Mouse (Mus musculus) forebrain, embryonic 10.5 days (tissue): ENCODE measurements around the gene Cenpv. TPM values are rescaled to one million over a fixed set of nuclear protein-coding genes. Genes with fewer than 3 reads are reported as not detected.
"Not testable (repeated sequence)": the region's sequence is repeated elsewhere in the genome, so short reads cannot be mapped to it uniquely, and the experiment has no call there.

Experiments used
- DNase-seq: peaks from one replicate; pipeline ENCODE4 v3.0.0-alpha.2; 2017; ENCODE audit warnings: low spot score; ENCODE audit errors: extremely low spot score
- H3K27ac ChIP-seq: fragments of 300-500 bp; sonication (generic); 2 replicates; pipeline ENCODE4 v1.5.1; 2016; ENCODE audit warnings: mild to moderate bottlenecking
- H3K27me3 ChIP-seq: fragments of 300-500 bp; sonication (generic); 2 replicates; pipeline ENCODE4 v1.6.1; 2016; ENCODE audit warnings: mild to moderate bottlenecking; ENCODE audit not compliant: poor library complexity, severe bottlenecking
- H3K36me3 ChIP-seq: fragments of 300-500 bp; sonication (generic); replicated peaks from 2 replicates; pipeline ENCODE4 v1.6.1; 2016; ENCODE audit warnings: mild to moderate bottlenecking, moderate library complexity
- H3K4me1 ChIP-seq: fragments of 300-500 bp; sonication (generic); 2 replicates; pipeline ENCODE4 v1.6.1; 2016
- H3K4me3 ChIP-seq: fragments of 300-500 bp; sonication (generic); 2 replicates; pipeline ENCODE4 v1.5.1; 2016; ENCODE audit warnings: mild to moderate bottlenecking, moderate library complexity
- H3K9me3 ChIP-seq: fragments of 300-500 bp; sonication (generic); 2 replicates; pipeline ENCODE4 v1.6.1; 2016; ENCODE audit warnings: mild to moderate bottlenecking, moderate library complexity
- WGBS: fragments of 180-500 bp; shearing (Covaris S2); methylation state at CpG from one replicate; pipeline ENCODE4 v1.1.7; 2016; 5-methylcytosine and 5-hydroxymethylcytosine counted together
- polyA plus RNA-seq: library from polyadenylated mRNA; unstranded; fragments of >200 nt; fragmentation: Nextera tagmentation; extraction: Ambion mirVana; gene quantifications from 2 replicates; pipeline ENCODE4 v1.2.1, GENCODE M21; 2016

The Cenpv gene
- polyA plus RNA-seq, 1 experiment from 2014 or later: 38.6 TPM

GRCm38 (mm10) chr11:62511444-62512202, 27.4 kb downstream of the Cenpv start:
- no peak overlapping the region for H3K4me3 ChIP-seq
- no peaks in the 10 kb centered on the region for H3K27me3 ChIP-seq

GRCm38 (mm10) chr11:62510956-62511355, 28.1 kb downstream of the Cenpv start:
- Histone ChIP-seq H3K4me1 (peaks cover 4% of the 10 kb centered on the region), H3K27me3 (no peaks in the 10 kb centered on the region), H3K27ac (no peak overlapping the region), H3K4me3 (no peak overlapping the region), H3K9me3 (no peaks in the 10 kb centered on the region), H3K36me3 (peaks cover 11% of the 10 kb centered on the region; the same call in 1 of the 2 replicates)
- 91% methylated on average over 5 of the region's 5 CpGs for WGBS
- DNase-seq: no peak

More at GRCm38 (mm10) chr11:62511444-62512202, 27.4 kb downstream of the Cenpv start:
- peaks cover 4% of the 10 kb centered on the region for H3K4me1 ChIP-seq
- H3K9me3 ChIP-seq: no peaks in the 10 kb centered on the region
- WGBS: 84% methylated on average over 13 of the region's 13 CpGs
- H3K27ac ChIP-seq: no peak overlapping the region
- peaks cover 11% of the 10 kb centered on the region; the same call in 1 of the 2 replicates for H3K36me3 ChIP-seq
- DNase-seq: no peak

- Histone ChIP-seq H3K4me1 (peaks cover 4% of the 10 kb centered on the region), H3K27me3 (no peaks in the 10 kb centered on the region), H3K36me3 (peaks cover 11% of the 10 kb centered on the region; the same call in 1 of the 2 replicates), H3K27ac (no peak overlapping the region), H3K4me3 (no peak overlapping the region), H3K9me3 (no peaks in the 10 kb centered on the region)
- DNase-seq: no peak
- WGBS: 88% methylated on average over 3 of the region's 3 CpGs
Observed at GRCm38 (mm10) chr11:62509571-62509970, 29.5 kb downstream of the Cenpv start.

GRCm38 (mm10) chr11:62508816-62509215, 30.2 kb downstream of the Cenpv start:
- 95% methylated on average over 5 of the region's 5 CpGs for WGBS
- not testable (repeated sequence) for DNase-seq, H3K27ac ChIP-seq, H3K27me3 ChIP-seq, H3K9me3 ChIP-seq, H3K4me3 ChIP-seq, H3K4me1 ChIP-seq
- H3K36me3 ChIP-seq: peaks cover 11% of the 10 kb centered on the region; the same call in 1 of the 2 replicates

GRCm38 (mm10) chr11:62508365-62508764, 30.7 kb downstream of the Cenpv start:
- H3K27me3 ChIP-seq, H3K9me3 ChIP-seq, H3K27ac ChIP-seq, DNase-seq, H3K4me3 ChIP-seq, H3K36me3 ChIP-seq, H3K4me1 ChIP-seq: not testable (repeated sequence)
- WGBS: 96% methylated on average over 13 of the region's 13 CpGs

- 86% methylated on average over 4 of the region's 4 CpGs for WGBS
Observed at GRCm38 (mm10) chr11:62507683-62508082, 31.4 kb downstream of the Cenpv start.

GRCm38 (mm10) chr11:62500529-62500928, 38.5 kb downstream of the Cenpv start:
- 89% methylated on average over 2 of the region's 2 CpGs for WGBS
- no peak for DNase-seq
- H3K27ac ChIP-seq: no peak overlapping the region
- H3K27me3 ChIP-seq: no peaks in the 10 kb centered on the region
- H3K9me3 ChIP-seq: no peaks in the 10 kb centered on the region
- no peaks in the 10 kb centered on the region; the same call in 1 of the 2 replicates for H3K36me3 ChIP-seq
- H3K4me3 ChIP-seq: no peak overlapping the region
- peaks cover 7% of the 10 kb centered on the region for H3K4me1 ChIP-seq

More at GRCm38 (mm10) chr11:62507683-62508082, 31.4 kb downstream of the Cenpv start:
- peaks cover 2% of the 10 kb centered on the region; the same call in 1 of the 2 replicates for H3K36me3 ChIP-seq
- H3K4me1 ChIP-seq: peaks cover 4% of the 10 kb centered on the region
- no peak overlapping the region for H3K4me3 ChIP-seq
- H3K27me3 ChIP-seq: no peaks in the 10 kb centered on the region
- no peak for DNase-seq
- H3K9me3 ChIP-seq: no peaks in the 10 kb centered on the region
- H3K27ac ChIP-seq: no peak overlapping the region

- Histone ChIP-seq H3K36me3 (0 out of 2 replicates have a peak, but pooled peaks cover under 1% of the 10 kb centered on the region), H3K9me3 (no peaks in the 10 kb centered on the region), H3K27ac (no peak overlapping the region), H3K4me1 (peaks cover 22% of the 10 kb centered on the region), H3K27me3 (no peaks in the 10 kb centered on the region), H3K4me3 (no peak overlapping the region)
- no peak for DNase-seq
- WGBS: 77% methylated on average over 2 of the region's 2 CpGs
Observed at GRCm38 (mm10) chr11:62498802-62499201, 40.3 kb downstream of the Cenpv start.

GRCm38 (mm10) chr11:62497181-62497580, 41.9 kb downstream of the Cenpv start:
- Histone ChIP-seq H3K4me3 (no peak overlapping the region), H3K36me3 (0 out of 2 replicates have a peak, but pooled peaks cover 3% of the 10 kb centered on the region), H3K9me3 (no peaks in the 10 kb centered on the region), H3K4me1 (peaks cover 22% of the 10 kb centered on the region), H3K27ac (no peak overlapping the region), H3K27me3 (no peaks in the 10 kb centered on the region)
- no peak for DNase-seq
- WGBS: 71% methylated on average over 3 of the region's 3 CpGs

GRCm38 (mm10) chr11:62496151-62496715, 42.8 kb downstream of the Cenpv start:
- DNase-seq: no peak
- no peaks in the 10 kb centered on the region for H3K27me3 ChIP-seq
- no peaks in the 10 kb centered on the region for H3K9me3 ChIP-seq
- H3K27ac ChIP-seq: no peak overlapping the region
- H3K36me3 ChIP-seq: 0 out of 2 replicates have a peak, but pooled peaks cover 3% of the 10 kb centered on the region
- no peak overlapping the region for H3K4me3 ChIP-seq
- peaks cover 22% of the 10 kb centered on the region for H3K4me1 ChIP-seq
- 62% methylated on average over 5 of the region's 5 CpGs for WGBS

- Histone ChIP-seq H3K27me3 (no peaks in the 10 kb centered on the region), H3K27ac (peak overlapping the region; percentile 86), H3K9me3 (no peaks in the 10 kb centered on the region), H3K36me3 (0 out of 2 replicates have a peak, but pooled peaks cover 3% of the 10 kb centered on the region), H3K4me1 (peaks cover 22% of the 10 kb centered on the region), H3K4me3 (peak overlapping the region; percentile 11; the same call in 1 of the 2 replicates)
- DNase-seq: no peak
- WGBS: 40% methylated on average over 10 of the region's 10 CpGs
Observed at GRCm38 (mm10) chr11:62495276-62495801, 43.7 kb downstream of the Cenpv start.

- peak; percentile 43 for DNase-seq
- 1% methylated on average over 6 of the region's 6 CpGs for WGBS
- Histone ChIP-seq H3K4me1 (peaks cover 22% of the 10 kb centered on the region), H3K9me3 (no peaks in the 10 kb centered on the region), H3K27ac (peak overlapping the region; percentile 86), H3K4me3 (peak overlapping the region; percentile 11; the same call in 1 of the 2 replicates), H3K36me3 (0 out of 2 replicates have a peak, but pooled peaks cover 3% of the 10 kb centered on the region), H3K27me3 (no peaks in the 10 kb centered on the region)
Observed at GRCm38 (mm10) chr11:62494754-62495275, 44.2 kb downstream of the Cenpv start.
